Mouse (Mus musculus) heart, embryonic 10.5 days (tissue): ENCODE results near the gene Dcaf8. TPM values are rescaled to one million over a fixed set of nuclear protein-coding genes. Genes with fewer than 3 reads are reported as not detected.

Experiments used
- DNase-seq: peaks from one replicate; pipeline ENCODE4 v3.0.0-alpha.2; 2017; ENCODE audit warnings: low spot score
- H3K27ac ChIP-seq: fragments of 300-500 bp; sonication (generic); 2 replicates; pipeline ENCODE4 v1.5.1; 2016; ENCODE audit warnings: mild to moderate bottlenecking
- H3K27me3 ChIP-seq: fragments of 300-500 bp; sonication (generic); 2 replicates; pipeline ENCODE4 v1.6.1; 2016; ENCODE audit warnings: mild to moderate bottlenecking; ENCODE audit not compliant: poor library complexity, insufficient read depth, severe bottlenecking
- H3K36me3 ChIP-seq: fragments of 300-500 bp; sonication (generic); 2 replicates; pipeline ENCODE4 v1.6.1; 2016; ENCODE audit warnings: mild to moderate bottlenecking, moderate library complexity
- H3K4me1 ChIP-seq: fragments of 300-500 bp; sonication (generic); 2 replicates; pipeline ENCODE4 v1.6.1; 2016; ENCODE audit warnings: mild to moderate bottlenecking
- H3K4me3 ChIP-seq: fragments of 300-500 bp; sonication (generic); 2 replicates; pipeline ENCODE4 v1.5.1; 2016; ENCODE audit warnings: mild to moderate bottlenecking, moderate library complexity
- H3K9me3 ChIP-seq: fragments of 300-500 bp; sonication (generic); 2 replicates; pipeline ENCODE4 v1.6.1; 2016; ENCODE audit warnings: mild to moderate bottlenecking, moderate library complexity
- WGBS: fragments of 180-500 bp; shearing (Covaris S2); methylation state at CpG from one replicate; pipeline ENCODE4 v1.1.7; 2016; 5-methylcytosine and 5-hydroxymethylcytosine counted together
- polyA plus RNA-seq: library from polyadenylated mRNA; unstranded; fragments of >200 nt; fragmentation: Nextera tagmentation; extraction: Ambion mirVana; gene quantifications from 2 replicates; pipeline ENCODE4 v1.2.1, GENCODE M21; 2016

The Dcaf8 gene
- polyA plus RNA-seq, result 110 and 125 TPM in 2 replicates

DNA sequence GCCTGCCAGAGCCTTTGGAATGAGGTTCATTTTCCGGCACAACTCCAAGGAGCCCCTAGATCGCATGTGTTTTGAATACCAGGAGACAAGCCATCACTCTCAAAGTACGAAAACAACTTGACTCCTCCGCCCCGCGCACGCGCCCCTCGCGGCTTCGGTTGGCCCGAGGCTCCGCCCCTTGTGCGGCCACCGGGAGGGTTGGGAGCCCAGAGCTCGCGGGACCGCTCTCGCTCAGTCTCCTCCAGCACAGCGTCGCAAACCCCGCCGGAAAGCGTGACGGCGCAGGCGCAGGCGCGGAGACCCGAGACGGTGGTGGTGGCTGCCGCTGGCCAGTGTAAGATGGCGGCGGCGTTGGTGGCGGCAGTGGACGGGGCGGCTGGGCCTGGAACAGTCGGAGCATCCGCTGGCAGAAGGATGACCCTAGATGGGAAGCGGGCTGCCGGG lies at the start of gene Dcaf8:
Dcaf8 (plus strand) TSS at position 250 of the 444 bp plus-strand sequence.
- Histone ChIP-seq H3K9me3 (no peaks in the 10 kb centered on the region), H3K36me3 (peaks cover 29% of the 10 kb centered on the region), H3K27me3 (no peaks in the 10 kb centered on the region), H3K4me1 (peaks cover 6% of the 10 kb centered on the region; the same call in 1 of the 2 replicates), H3K27ac (peak within 1 kb of the TSS; percentile 100), H3K4me3 (peak within 1 kb of the TSS; percentile 96)
- WGBS, result under 1% methylated on average over 42 of the region's 42 CpGs
- peak; percentile 99 for DNase-seq

DNA sequence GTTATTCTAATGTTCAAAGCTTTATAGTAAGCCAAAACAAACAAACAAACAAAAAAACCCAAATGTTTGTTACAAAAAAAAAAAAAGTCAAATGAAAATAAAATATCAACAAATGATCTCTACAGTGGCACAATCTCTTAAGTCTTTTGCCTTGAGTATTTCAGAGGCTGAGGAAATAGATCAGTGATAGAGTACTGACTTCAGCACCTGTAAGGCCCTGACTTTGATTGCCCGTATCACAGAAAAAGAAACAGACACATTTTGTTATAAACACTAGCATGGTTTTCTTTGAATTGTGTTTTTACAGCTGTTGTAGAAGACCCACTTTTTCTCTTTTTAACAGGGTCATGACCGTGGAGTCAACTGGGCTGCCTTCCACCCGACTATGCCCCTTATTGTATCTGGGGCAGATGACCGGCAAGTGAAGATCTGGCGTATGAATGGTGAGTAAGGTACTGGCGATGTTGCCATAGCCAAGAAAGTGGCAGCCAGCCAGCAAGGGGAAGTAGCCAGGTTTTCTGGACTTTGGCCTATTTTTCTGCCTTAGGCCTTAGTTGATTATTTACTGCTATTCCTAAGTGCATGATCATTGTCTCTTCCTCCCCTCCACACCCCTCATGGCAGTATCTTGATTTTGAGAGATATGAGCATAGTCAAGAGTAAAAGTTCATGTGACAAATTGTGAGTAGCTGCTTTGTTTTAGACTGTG lies 48.4 kb upstream of the Dcaf8 start:
- DNase-seq, result no peak
- 91% methylated on average over 6 of the region's 6 CpGs for WGBS
- no peaks in the 10 kb centered on the region for H3K27me3 ChIP-seq
- no peak overlapping the region for H3K27ac ChIP-seq
- no peak overlapping the region for H3K4me3 ChIP-seq
- peaks cover 81% of the 10 kb centered on the region for H3K36me3 ChIP-seq
- peaks cover 9% of the 10 kb centered on the region; the same call in 1 of the 2 replicates for H3K4me1 ChIP-seq
- H3K9me3 ChIP-seq, result no peaks in the 10 kb centered on the region

DNA sequence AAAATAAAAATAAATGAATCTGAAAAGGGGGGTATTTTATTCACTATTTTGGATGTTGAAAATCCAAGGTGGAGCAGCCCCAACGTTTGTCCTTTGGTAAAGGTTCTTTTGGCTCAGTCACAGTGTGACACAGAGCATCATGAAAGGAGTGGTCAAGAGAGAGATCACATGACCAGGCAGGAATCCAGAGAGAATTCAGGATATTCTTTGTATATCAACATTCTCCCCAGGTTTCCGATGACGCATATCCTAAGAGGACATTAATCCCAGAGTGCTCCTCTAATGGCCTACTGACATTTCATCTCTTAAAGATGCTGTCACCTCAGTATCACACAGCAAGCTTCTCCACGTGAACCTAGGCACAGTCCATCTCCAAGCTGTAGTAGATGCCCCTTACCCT lies 44.3 kb upstream of the Dcaf8 start:
- peak; percentile 16 for DNase-seq
- Histone ChIP-seq H3K4me3 (no peak overlapping the region), H3K27ac (no peak overlapping the region), H3K9me3 (no peaks in the 10 kb centered on the region), H3K27me3 (no peaks in the 10 kb centered on the region), H3K4me1 (no peaks in the 10 kb centered on the region), H3K36me3 (peaks cover 97% of the 10 kb centered on the region)
- WGBS, result 83% methylated on average over 4 of the region's 4 CpGs

DNA sequence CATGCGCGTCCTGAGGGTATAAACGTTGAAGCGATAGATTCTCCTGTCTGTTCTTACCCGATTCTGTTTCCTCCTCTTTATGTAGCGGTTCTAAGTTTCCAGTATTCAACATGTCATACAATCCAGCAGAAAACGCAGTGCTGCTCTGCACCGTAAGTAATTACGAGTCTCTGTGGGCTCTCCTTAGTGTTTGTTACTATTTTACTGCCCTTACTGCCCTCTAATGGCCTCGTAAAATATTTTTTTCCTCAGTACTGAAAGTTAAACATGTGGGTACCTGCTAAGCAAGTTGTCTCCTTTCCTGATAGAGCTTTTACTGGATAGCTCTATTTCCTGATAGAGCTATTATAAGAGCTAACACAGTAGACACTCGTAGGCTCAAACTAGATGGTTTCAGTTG lies 42.8 kb upstream of the Dcaf8 start:
- Histone ChIP-seq H3K27me3 (no peaks in the 10 kb centered on the region), H3K36me3 (peaks cover 97% of the 10 kb centered on the region), H3K9me3 (no peaks in the 10 kb centered on the region), H3K4me3 (no peak overlapping the region), H3K27ac (no peak overlapping the region), H3K4me1 (no peaks in the 10 kb centered on the region)
- 88% methylated on average over 11 of the region's 11 CpGs for WGBS
- DNase-seq, result peak; percentile 38

DNA sequence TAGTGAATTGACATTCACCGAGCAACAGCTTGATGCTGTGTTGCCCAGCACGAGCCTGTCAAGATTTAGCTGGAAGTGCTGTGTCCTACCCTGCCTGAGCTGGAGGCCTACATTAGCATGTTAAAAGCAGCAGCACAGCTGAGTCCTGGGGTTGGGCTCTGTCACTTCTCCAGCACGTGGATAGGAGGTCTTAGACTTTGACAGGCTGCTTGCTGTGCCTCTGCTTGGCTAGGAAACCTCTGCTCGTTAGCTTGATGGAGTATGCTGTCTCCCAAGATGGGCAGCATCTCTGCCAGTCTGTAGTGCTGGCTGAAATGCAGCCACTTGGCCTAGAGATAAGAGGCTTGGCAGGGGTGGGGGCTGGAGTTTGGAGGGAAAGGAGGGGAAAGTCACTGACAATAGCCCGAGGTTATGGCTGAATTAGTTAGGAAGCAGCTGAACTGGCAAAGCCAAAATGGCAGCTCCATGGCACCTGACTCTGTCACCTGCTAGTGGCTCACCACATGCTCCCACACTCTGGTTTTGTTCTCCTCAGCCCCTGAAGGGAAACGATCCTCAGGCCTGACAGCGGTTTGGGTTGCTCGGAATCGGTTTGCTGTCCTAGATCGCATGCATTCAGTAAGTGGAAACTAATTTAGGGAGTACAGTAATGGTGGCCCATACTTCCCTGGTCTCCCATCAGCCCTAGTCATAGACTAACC lies 40.0 kb upstream of the Dcaf8 start:
- 79% methylated on average over 10 of the region's 10 CpGs for WGBS
- Histone ChIP-seq H3K36me3 (peaks cover 99% of the 10 kb centered on the region), H3K27ac (no peak overlapping the region), H3K4me1 (no peaks in the 10 kb centered on the region), H3K4me3 (no peak overlapping the region), H3K27me3 (no peaks in the 10 kb centered on the region), H3K9me3 (no peaks in the 10 kb centered on the region)
- no peak for DNase-seq

DNA sequence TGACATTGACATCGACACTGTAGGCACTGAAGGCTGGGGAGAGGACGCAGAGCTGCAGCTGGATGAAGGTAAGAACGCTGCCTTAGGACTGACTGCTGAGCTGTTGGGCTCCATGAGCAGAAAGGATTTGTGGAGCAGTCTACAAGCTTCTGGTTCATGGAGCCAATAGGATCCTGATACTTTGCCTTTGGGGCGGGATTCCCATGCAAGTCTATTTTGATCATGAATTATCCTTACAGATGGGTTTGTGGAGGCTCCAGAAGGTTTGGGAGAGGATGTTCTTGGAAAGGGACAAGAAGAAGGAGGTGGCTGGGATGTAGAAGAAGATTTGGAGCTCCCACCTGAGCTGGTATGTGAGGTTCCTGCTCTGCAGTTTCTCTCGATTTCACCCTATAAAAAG lies 30.9 kb upstream of the Dcaf8 start:
- no peaks in the 10 kb centered on the region for H3K4me1 ChIP-seq
- H3K36me3 ChIP-seq, result peaks cover 100% of the 10 kb centered on the region
- no peaks in the 10 kb centered on the region for H3K27me3 ChIP-seq
- no peak overlapping the region for H3K4me3 ChIP-seq
- H3K27ac ChIP-seq, result no peak overlapping the region
- no peak for DNase-seq
- no peaks in the 10 kb centered on the region for H3K9me3 ChIP-seq
- WGBS, result 91% methylated on average over 5 of the region's 5 CpGs

DNA sequence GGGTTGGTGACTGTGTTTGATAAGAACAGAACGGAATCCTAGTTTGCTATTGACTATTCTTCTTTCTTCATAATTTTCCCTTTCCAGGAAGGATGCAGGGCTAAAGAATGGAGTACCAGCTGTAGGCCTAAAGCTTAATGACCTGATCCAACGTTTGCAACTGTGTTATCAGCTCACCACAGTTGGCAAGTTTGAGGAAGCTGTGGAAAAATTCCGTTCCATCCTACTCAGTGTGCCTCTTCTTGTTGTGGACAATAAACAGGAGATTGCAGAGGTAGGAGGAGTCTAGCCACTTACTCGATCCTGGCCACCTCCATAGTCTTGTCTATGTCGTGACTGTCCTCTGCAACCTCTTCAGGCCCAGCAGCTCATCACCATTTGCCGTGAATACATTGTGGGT lies 28.8 kb upstream of the Dcaf8 start:
- Histone ChIP-seq H3K4me3 (no peak overlapping the region), H3K4me1 (no peaks in the 10 kb centered on the region), H3K27ac (no peak overlapping the region), H3K27me3 (no peaks in the 10 kb centered on the region), H3K9me3 (no peaks in the 10 kb centered on the region), H3K36me3 (peaks cover 98% of the 10 kb centered on the region)
- no peak for DNase-seq
- 73% methylated on average over 6 of the region's 6 CpGs for WGBS

DNA sequence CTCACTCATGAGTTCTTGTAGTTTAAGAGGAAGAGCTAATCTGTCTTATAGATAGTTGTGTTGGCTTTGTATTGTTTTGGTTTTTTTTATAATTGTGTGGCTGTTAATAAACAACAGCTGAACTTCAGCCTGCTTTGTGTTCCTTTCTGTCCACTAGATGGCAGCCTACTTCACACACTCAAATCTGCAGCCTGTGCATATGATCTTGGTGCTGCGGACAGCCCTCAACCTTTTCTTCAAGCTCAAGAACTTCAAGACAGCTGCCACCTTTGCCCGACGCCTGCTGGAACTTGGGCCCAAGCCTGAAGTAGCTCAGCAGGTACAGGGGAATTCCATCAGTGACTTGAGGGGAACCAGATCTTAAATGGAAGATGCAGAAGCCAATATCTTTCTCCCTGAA lies 28.2 kb upstream of the Dcaf8 start:
- Histone ChIP-seq H3K9me3 (no peaks in the 10 kb centered on the region), H3K4me1 (no peaks in the 10 kb centered on the region), H3K27me3 (no peaks in the 10 kb centered on the region), H3K36me3 (peaks cover 92% of the 10 kb centered on the region), H3K4me3 (no peak overlapping the region), H3K27ac (no peak overlapping the region)
- DNase-seq, result no peak
- WGBS, result 65% methylated on average over 3 of the region's 3 CpGs

DNA sequence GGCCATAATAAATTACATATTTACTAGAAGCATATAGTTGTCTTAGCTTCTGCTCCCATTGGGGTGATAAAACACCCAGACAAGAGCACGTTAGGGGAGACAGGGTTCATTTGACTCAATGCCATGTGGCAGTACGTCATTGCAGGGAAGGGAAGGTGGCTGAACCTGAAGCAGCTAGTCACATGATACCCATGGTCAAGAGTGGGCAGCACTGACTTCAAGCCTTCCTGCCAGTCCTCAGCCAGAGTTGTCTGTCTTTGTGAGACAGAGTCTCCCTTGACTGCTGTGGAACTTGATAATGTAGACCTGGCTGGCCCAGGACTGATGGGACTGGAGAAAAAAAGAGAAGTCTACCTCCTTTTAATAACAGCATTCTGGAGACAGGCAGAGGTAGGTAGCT lies 25.2 kb upstream of the Dcaf8 start:
- no peaks in the 10 kb centered on the region for H3K9me3 ChIP-seq
- peaks cover 62% of the 10 kb centered on the region for H3K36me3 ChIP-seq
- DNase-seq, result no peak
- WGBS, result 79% methylated on average over 2 of the region's 2 CpGs
- no peaks in the 10 kb centered on the region for H3K27me3 ChIP-seq
- no peak overlapping the region for H3K27ac ChIP-seq
- peaks cover 4% of the 10 kb centered on the region for H3K4me1 ChIP-seq
- H3K4me3 ChIP-seq, result no peak overlapping the region

DNA sequence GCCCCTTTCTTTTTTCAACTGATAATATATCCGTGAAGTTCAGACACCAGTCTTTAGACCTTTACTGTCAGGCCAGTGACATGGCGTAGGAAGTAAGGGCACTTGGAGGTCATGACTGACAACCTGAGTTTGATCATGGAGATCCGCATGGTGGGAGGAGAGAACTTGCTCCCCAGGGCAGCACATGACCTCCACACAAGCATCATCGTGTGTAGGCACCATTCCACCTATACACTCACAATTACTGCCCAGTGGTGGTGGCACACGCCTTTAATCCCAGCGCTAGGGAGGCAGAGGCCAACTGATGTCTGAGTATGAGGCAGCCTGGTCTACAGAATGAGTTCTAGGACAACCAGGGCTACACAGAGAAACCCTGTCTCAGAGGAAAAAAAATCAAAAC lies 23.3 kb upstream of the Dcaf8 start:
- Histone ChIP-seq H3K27me3 (no peaks in the 10 kb centered on the region), H3K4me1 (peaks cover 6% of the 10 kb centered on the region), H3K9me3 (no peaks in the 10 kb centered on the region), H3K27ac (no peak overlapping the region), H3K4me3 (no peak overlapping the region), H3K36me3 (peaks cover 55% of the 10 kb centered on the region)
- WGBS, result 71% methylated on average over 6 of the region's 6 CpGs
- DNase-seq, result no peak

DNA sequence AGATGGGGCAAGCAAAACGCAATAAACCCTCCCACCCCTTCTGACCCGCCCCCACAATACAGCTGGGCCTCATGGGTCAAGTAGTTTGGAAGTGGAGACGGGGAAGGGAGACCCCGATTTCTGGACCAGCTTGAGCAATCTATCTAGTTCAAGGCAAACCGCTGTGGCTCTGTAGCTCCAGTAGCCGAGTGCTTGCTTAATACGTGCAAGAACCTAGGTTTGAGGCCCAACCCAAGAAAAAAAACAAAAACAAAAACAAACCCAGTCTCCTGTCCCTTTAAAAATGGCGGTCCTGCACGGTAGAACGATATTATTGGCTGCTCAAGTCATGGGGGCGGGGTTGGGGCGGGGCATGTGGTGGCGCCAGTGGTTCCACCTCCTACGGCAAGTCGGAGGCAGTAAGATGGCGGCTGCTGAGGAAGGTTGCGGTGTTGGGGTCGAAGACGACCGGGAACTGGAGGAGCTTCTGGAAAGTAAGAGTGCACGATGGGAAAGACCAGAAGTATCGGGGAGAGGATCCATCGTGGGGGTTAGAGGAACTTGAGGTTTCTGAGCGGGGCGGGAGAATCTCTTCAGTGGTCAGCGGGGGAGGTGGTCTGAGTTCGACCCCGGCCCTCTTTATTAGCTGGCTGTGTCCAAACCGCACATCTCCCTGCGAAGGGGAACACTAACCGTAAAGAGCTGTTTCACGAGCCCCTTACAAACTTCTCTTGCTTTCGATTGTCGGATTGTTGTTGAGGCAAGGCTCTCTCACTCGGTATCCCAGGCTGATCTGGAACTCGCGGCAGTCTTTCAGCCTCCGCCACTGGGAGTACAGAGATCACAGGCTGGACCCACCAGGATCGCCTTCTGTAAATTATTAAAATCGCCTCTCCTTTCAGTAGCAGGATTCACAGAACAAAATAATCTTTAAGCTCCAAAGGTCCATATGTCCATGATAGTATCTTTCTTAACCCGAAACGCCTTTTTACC lies 21.2 kb upstream of the Dcaf8 start, which contains the start of gene Pex19:
Pex19 (plus strand) TSS at position 380 of the 972 bp plus-strand sequence.
- peaks cover 54% of the 10 kb centered on the region for H3K36me3 ChIP-seq
- WGBS, result 1% methylated on average over 42 of the region's 42 CpGs

DNA sequence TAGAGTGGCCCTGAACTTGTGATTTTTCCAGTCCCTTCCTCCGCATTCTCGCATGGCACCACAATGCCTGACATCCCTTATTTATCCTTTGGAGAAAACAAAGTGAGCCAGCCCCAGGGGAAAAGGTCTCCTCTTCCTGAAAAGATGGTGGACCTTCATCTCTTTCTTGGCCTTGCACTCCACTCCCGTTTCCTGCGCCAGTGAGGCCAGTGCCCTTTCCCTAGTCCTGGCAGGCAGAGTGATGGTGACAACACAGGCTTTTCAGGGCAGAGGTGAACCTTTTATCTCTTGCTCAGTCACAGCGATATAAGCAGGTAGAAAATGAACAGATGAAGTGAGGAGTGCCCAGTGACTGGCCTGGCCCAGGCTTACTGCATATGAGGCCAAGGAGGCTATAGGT lies 20.4 kb upstream of the Dcaf8 start:
- Histone ChIP-seq H3K27ac (peak overlapping the region; percentile 94), H3K4me3 (peak overlapping the region; percentile 89), H3K4me1 (peaks cover 6% of the 10 kb centered on the region), H3K36me3 (peaks cover 54% of the 10 kb centered on the region), H3K9me3 (no peaks in the 10 kb centered on the region), H3K27me3 (no peaks in the 10 kb centered on the region)
- WGBS, result 39% methylated on average over 5 of the region's 5 CpGs
- DNase-seq, result no peak

More for the DNA sequence above, 21.2 kb upstream of the Dcaf8 start, which contains the start of gene Pex19:
- H3K27ac ChIP-seq, result peak within 1 kb of the TSS; percentile 94
- no peaks in the 10 kb centered on the region for H3K27me3 ChIP-seq
- no peaks in the 10 kb centered on the region for H3K9me3 ChIP-seq
- H3K4me1 ChIP-seq, result peaks cover 6% of the 10 kb centered on the region
- DNase-seq, result peak; percentile 96
- peak within 1 kb of the TSS; percentile 89 for H3K4me3 ChIP-seq
